Mouse (Mus musculus) spleen, adult 2 months (tissue): ENCODE data around the gene Flt3l. TPM values are rescaled to one million over a fixed set of nuclear protein-coding genes. Genes with fewer than 3 reads are reported as not detected.
"Not testable (repeated sequence)": the region's sequence is repeated elsewhere in the genome, so short reads cannot be mapped to it uniquely, and the experiment has no call there.

Experiments
- DNase-seq, 2 experiments: peaks; one replicate each; pipeline versions ENCODE4 v3.0.0 to v3.0.0-alpha.2; 2012 to 2021; ENCODE audit warnings: low spot score in 2 of 2, low read depth in 1 of 2
- H3K27ac ChIP-seq: fragments of 200-500 bp; 2 replicates; pipeline ENCODE4 v1.5.1; 2012; ENCODE audit warnings: low read length, inconsistent platforms; ENCODE audit not compliant: insufficient read depth
- H3K27me3 ChIP-seq: fragments of 200-500 bp; 2 replicates; pipeline ENCODE4 v1.6.1; 2012; ENCODE audit warnings: mild to moderate bottlenecking, moderate library complexity, low read length, inconsistent platforms; ENCODE audit not compliant: control insufficient read depth, insufficient read depth
- H3K36me3 ChIP-seq: fragments of 200-500 bp; 2 replicates; pipeline ENCODE4 v1.6.1; 2012; ENCODE audit warnings: mild to moderate bottlenecking, low read length, inconsistent platforms; ENCODE audit not compliant: control insufficient read depth, insufficient read depth
- H3K4me1 ChIP-seq: fragments of 200-500 bp; 2 replicates; pipeline ENCODE4 v1.6.1; 2011; ENCODE audit warnings: inconsistent platforms; ENCODE audit not compliant: control insufficient read depth, insufficient read depth, insufficient read length
- H3K4me3 ChIP-seq: fragments of 200-500 bp; 2 replicates; pipeline ENCODE4 v1.5.1; 2011; ENCODE audit warnings: mild to moderate bottlenecking, inconsistent platforms; ENCODE audit not compliant: insufficient read depth, insufficient read length; ENCODE audit errors: extremely low read depth
- CTCF ChIP-seq: fragments of 200-500 bp; IDR thresholded peaks from 2 replicates; pipeline ENCODE4 v1.5.1; 2011; ENCODE audit warnings: mild to moderate bottlenecking, inconsistent platforms; ENCODE audit not compliant: insufficient read depth, insufficient read length, insufficient replicate concordance; ENCODE audit errors: extremely low read depth
- POLR2A ChIP-seq: fragments of 200-500 bp; IDR thresholded peaks from 2 replicates; pipeline ENCODE4 v1.6.1; 2011; ENCODE audit warnings: low read depth, low read length, inconsistent platforms
- WGBS: fragments of 180-500 bp; shearing (Covaris S2); methylation state at CpG from one replicate; pipeline ENCODE4 v1.1.7; 2018; 5-methylcytosine and 5-hydroxymethylcytosine counted together
- polyA plus RNA-seq: library from polyadenylated mRNA; depleted of rRNA; stranded (reverse); fragments of >200 nt; gene quantifications from 2 replicates; pipeline ENCODE4 v1.2.3, GENCODE M21; 2012

The Flt3l gene
- polyA plus RNA-seq, 1 experiment = 183 TPM

- Histone ChIP-seq H3K27me3 (no peaks in the 10 kb centered on the region), H3K36me3 (peaks cover 29% of the 10 kb centered on the region), H3K4me1 (peaks cover 3% of the 10 kb centered on the region; the same call in 1 of the 2 replicates), H3K27ac (peak overlapping the region; percentile 85), H3K4me3 (peak overlapping the region; percentile 60)
- no peak for DNase-seq
- 3% methylated on average over 17 of the region's 17 CpGs for WGBS
- TF ChIP-seq CTCF = no peak
- no peak; the same call in 1 of the 2 replicates for TF ChIP-seq POLR2A
Measured at GRCm38 (mm10) chr7:45129318-45129717, 6.9 kb downstream of the Flt3l start.

GRCm38 (mm10) chr7:45128624-45129246 lies 7.5 kb downstream of the Flt3l start, which contains the start of gene Rpl13a:
Gene Rpl13a, minus strand, starts transcription at chr7:45128761.
- under 1% methylated on average over 47 of the region's 48 CpGs for whole genome bisulfite sequencing
- peaks cover 29% of the 10 kb centered on the region for H3K36me3 ChIP-seq
- peak within 1 kb of the TSS; percentile 88 for H3K27ac ChIP-seq
- DNase-seq = peak; percentile 97 to 99
- H3K4me1 ChIP-seq = peaks cover 3% of the 10 kb centered on the region; the same call in 1 of the 2 replicates
- TF ChIP-seq CTCF (peak; percentile 79; the same call in 1 of the 2 replicates), POLR2A (peak; percentile 97)
- no peaks in the 10 kb centered on the region for H3K27me3 ChIP-seq
- H3K4me3 ChIP-seq = peak within 1 kb of the TSS; percentile 91

GRCm38 (mm10) chr7:45127700-45128224 lies 8.5 kb downstream of the Flt3l start:
- no peak for DNase-seq
- no peaks in the 10 kb centered on the region for H3K27me3 ChIP-seq
- peak overlapping the region; percentile 91 for H3K4me3 ChIP-seq
- WGBS = 3% methylated on average over 6 of the region's 6 CpGs
- peak overlapping the region; percentile 88 for H3K27ac ChIP-seq
- peaks cover 3% of the 10 kb centered on the region; the same call in 1 of the 2 replicates for H3K4me1 ChIP-seq
- peaks cover 32% of the 10 kb centered on the region for H3K36me3 ChIP-seq
- TF ChIP-seq CTCF (no peak), POLR2A (no peak)

GRCm38 (mm10) chr7:45126844-45127699 lies 9.2 kb downstream of the Flt3l start:
- TF ChIP-seq CTCF (no peak), POLR2A (no peak)

GRCm38 (mm10) chr7:45126147-45126843 lies 9.9 kb downstream of the Flt3l start:
- Histone ChIP-seq H3K36me3 (peaks cover 35% of the 10 kb centered on the region), H3K4me3 (no peak overlapping the region), H3K27ac (0 out of 2 replicates have a peak overlapping the region, but pooled peaks have one; percentile 14), H3K27me3 (no peaks in the 10 kb centered on the region), H3K4me1 (peaks cover 3% of the 10 kb centered on the region; the same call in 1 of the 2 replicates)
- TF ChIP-seq CTCF (no peak), POLR2A (no peak)
- 89% methylated on average over 17 of the region's 17 CpGs for WGBS
- no peak for DNase-seq

More at GRCm38 (mm10) chr7:45126844-45127699, 9.2 kb downstream of the Flt3l start:
- Histone ChIP-seq H3K4me3 (peak overlapping the region; percentile 91), H3K36me3 (peaks cover 35% of the 10 kb centered on the region), H3K4me1 (peaks cover 3% of the 10 kb centered on the region; the same call in 1 of the 2 replicates), H3K27me3 (no peaks in the 10 kb centered on the region), H3K27ac (0 out of 2 replicates have a peak overlapping the region, but pooled peaks have one; percentile 14)
- 45% methylated on average over 21 of the region's 21 CpGs for WGBS
- no peak for DNase-seq

- H3K36me3 ChIP-seq = peaks cover 35% of the 10 kb centered on the region
- WGBS = 87% methylated on average over 5 of the region's 5 CpGs
- not testable (repeated sequence) for DNase-seq, H3K27me3 ChIP-seq, H3K4me3 ChIP-seq, H3K27ac ChIP-seq, H3K4me1 ChIP-seq
Measured at GRCm38 (mm10) chr7:45125649-45126048, 10.6 kb downstream of the Flt3l start.
